Mouse (Mus musculus): ENCODE results near the gene Fam43b.

Gene Fam43b

GRCm38 (mm10) chr4:138395087-138395970, 999 bp downstream of the Fam43b start:
- DNase-seq (ENCODE audit: low spot score), result no peak

- no peak for DNase-seq (ENCODE audit: low spot score)
Observed at GRCm38 (mm10) chr4:138393703-138394102, 2.6 kb downstream of the Fam43b start.

GRCm38 (mm10) chr4:138383789-138384188, 12.5 kb downstream of the Fam43b start:
- DNase-seq (ENCODE audit: low spot score), result no peak

- DNase-seq (ENCODE audit: low spot score), result no peak
Observed at GRCm38 (mm10) chr4:138382462-138382861, 13.9 kb downstream of the Fam43b start.

GRCm38 (mm10) chr4:138380132-138380689, 16.1 kb downstream of the Fam43b start:
- no peak for DNase-seq (ENCODE audit: low spot score)

- DNase-seq (ENCODE audit: low spot score), result no peak
Observed at GRCm38 (mm10) chr4:138379091-138379840, 17.1 kb downstream of the Fam43b start.

GRCm38 (mm10) chr4:138377526-138377925, 18.8 kb downstream of the Fam43b start:
- no peak for DNase-seq (ENCODE audit: low spot score)

GRCm38 (mm10) chr4:138375117-138375516, 21.2 kb downstream of the Fam43b start:
- DNase-seq (ENCODE audit: low spot score), result no peak

GRCm38 (mm10) chr4:138370996-138371516, 25.3 kb downstream of the Fam43b start:
- no peak for DNase-seq (ENCODE audit: low spot score)

- DNase-seq (ENCODE audit: low spot score), result no peak
Observed at GRCm38 (mm10) chr4:138368498-138369260, 27.6 kb downstream of the Fam43b start.

GRCm38 (mm10) chr4:138367641-138368497, 28.5 kb downstream of the Fam43b start, which contains the start of gene Cda:
Cda (minus strand) TSS chr4:138367992.
- peak; percentile 51 for DNase-seq (ENCODE audit: low spot score)

GRCm38 (mm10) chr4:138366561-138366960, 29.8 kb downstream of the Fam43b start:
- no peak for DNase-seq (ENCODE audit: low spot score)

- no peak for DNase-seq (ENCODE audit: low spot score)
Observed at GRCm38 (mm10) chr4:138363511-138363910, 32.8 kb downstream of the Fam43b start.

GRCm38 (mm10) chr4:138362883-138363282, 33.4 kb downstream of the Fam43b start:
- DNase-seq (ENCODE audit: low spot score), result no peak

- no peak for DNase-seq (ENCODE audit: low spot score)
Observed at GRCm38 (mm10) chr4:138361370-138361821, 34.9 kb downstream of the Fam43b start.

- DNase-seq (ENCODE audit: low spot score), result no peak
Observed at GRCm38 (mm10) chr4:138358176-138358575, 38.2 kb downstream of the Fam43b start.

- DNase-seq (ENCODE audit: low spot score), result no peak
Observed at GRCm38 (mm10) chr4:138356551-138356950, 39.8 kb downstream of the Fam43b start.

- DNase-seq (ENCODE audit: low spot score), result no peak
Observed at GRCm38 (mm10) chr4:138356141-138356540, 40.2 kb downstream of the Fam43b start.

GRCm38 (mm10) chr4:138355496-138355895, 40.8 kb downstream of the Fam43b start:
- DNase-seq (ENCODE audit: low spot score), result no peak

- DNase-seq (ENCODE audit: low spot score), result no peak
Observed at GRCm38 (mm10) chr4:138353438-138354171, 42.7 kb downstream of the Fam43b start.

Measured in spleen, adult 12 weeks (tissue).